Mouse (Mus musculus) lung, embryonic 14.5 days (tissue): ENCODE data around the gene Ccr8. TPM values are rescaled to one million over a fixed set of nuclear protein-coding genes. Genes with fewer than 3 reads are reported as not detected.
"Not testable (repeated sequence)": the region's sequence is repeated elsewhere in the genome, so short reads cannot be mapped to it uniquely, and the experiment has no call there.

Experiments
- ATAC-seq: fragments of 200-750 bp; cut with Nextera tagmentation; 2 replicates; pipeline ENCODE4 v1.8.0; 2017; ENCODE audit warnings: mild to moderate bottlenecking, moderate TSS enrichment, moderate library complexity; ENCODE audit not compliant: insufficient read depth
- DNase-seq: peaks from one replicate; pipeline ENCODE4 v3.0.0-alpha.2; 2015
- H3K27ac ChIP-seq: fragments of 300-500 bp; sonication (generic); 2 replicates; pipeline ENCODE4 v1.5.1; 2014; ENCODE audit warnings: low read depth, mild to moderate bottlenecking, moderate library complexity
- H3K27me3 ChIP-seq: fragments of 300-500 bp; sonication (generic); 2 replicates; pipeline ENCODE4 v1.6.1; 2014; ENCODE audit warnings: low read length, control low read depth; ENCODE audit not compliant: insufficient read depth
- H3K36me3 ChIP-seq: fragments of 300-500 bp; sonication (generic); 2 replicates; pipeline ENCODE4 v1.6.1; 2014; ENCODE audit warnings: control low read depth; ENCODE audit not compliant: insufficient read depth
- H3K4me1 ChIP-seq: fragments of 300-500 bp; sonication (generic); 2 replicates; pipeline ENCODE4 v1.6.1; 2014; ENCODE audit warnings: antibody characterized with exemption, control low read depth; ENCODE audit not compliant: insufficient read depth
- H3K4me2 ChIP-seq: fragments of 300-500 bp; sonication (generic); 2 replicates; pipeline ENCODE4 v1.6.1; 2014; ENCODE audit warnings: mild to moderate bottlenecking
- H3K4me3 ChIP-seq: fragments of 300-500 bp; sonication (generic); 2 replicates; pipeline ENCODE4 v1.5.1; 2014; ENCODE audit warnings: low read depth, low read length
- H3K9ac ChIP-seq: fragments of 300-500 bp; sonication (generic); 2 replicates; pipeline ENCODE4 v1.6.1; 2014
- H3K9me3 ChIP-seq: fragments of 300-500 bp; sonication (generic); 2 replicates; pipeline ENCODE4 v1.6.1; 2016; ENCODE audit warnings: low read depth, low read length, control low read depth
- CTCF ChIP-seq: IDR thresholded peaks from 2 replicates; pipeline ENCODE4 v1.5.1; 2016; ENCODE audit warnings: antibody characterized with exemption, low read depth
- WGBS: fragments of 180-500 bp; shearing (Covaris S2); extraction: QIAGEN DNeasy Blood & Tissue Kit; methylation state at CpG from one replicate; pipeline ENCODE4 v1.1.7; 2014; 5-methylcytosine and 5-hydroxymethylcytosine counted together
- polyA plus RNA-seq: library from polyadenylated mRNA; unstranded; fragments of >200 nt; fragmentation: Nextera tagmentation; extraction: Ambion mirVana; gene quantifications from 2 replicates; pipeline ENCODE4 v1.2.1, GENCODE M21; 2014

Gene Ccr8
- polyA plus RNA-seq, 1 experiment from 2014 or later, result 0.16 TPM

DNA sequence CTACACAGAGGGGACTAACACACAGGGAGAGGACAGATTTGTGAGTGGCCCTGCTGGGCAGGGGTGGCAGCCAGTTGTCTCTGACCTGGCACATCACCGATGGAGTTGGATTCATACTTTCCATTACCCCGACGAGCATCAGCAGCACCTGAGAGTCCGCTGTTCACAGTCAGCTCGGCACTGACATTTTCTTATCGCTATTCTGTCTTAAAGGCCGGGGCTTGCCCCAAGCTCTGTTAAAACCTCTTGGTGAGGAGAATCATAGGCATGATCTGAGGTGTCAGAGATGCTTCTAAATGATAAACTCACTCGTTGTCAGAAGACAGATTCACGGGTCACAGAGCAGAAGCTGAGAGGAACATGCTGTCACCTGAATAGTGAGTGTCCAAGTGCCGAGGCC, 828 bp upstream of the Ccr8 start:
- no peak overlapping the region for H3K9ac ChIP-seq

DNA sequence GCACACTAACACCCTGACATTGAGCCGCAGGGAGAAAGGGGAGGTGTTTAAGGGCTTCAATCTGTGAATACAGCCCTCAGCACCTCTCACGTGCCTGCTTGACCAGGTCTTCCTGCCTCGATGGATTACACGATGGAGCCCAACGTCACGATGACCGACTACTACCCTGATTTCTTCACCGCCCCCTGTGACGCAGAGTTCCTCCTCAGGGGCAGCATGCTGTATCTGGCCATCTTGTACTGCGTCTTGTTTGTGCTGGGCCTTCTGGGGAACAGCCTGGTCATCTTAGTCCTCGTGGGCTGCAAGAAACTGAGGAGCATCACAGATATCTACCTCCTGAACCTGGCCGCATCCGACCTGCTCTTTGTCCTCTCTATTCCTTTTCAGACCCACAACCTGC, 1.8 kb downstream of the Ccr8 start:
- no peaks in the 10 kb centered on the region for H3K9me3 ChIP-seq
- no peak overlapping the region for H3K9ac ChIP-seq
- no peak for TF ChIP-seq CTCF
- no peaks in the 10 kb centered on the region for H3K36me3 ChIP-seq
- H3K4me1 ChIP-seq, result no peaks in the 10 kb centered on the region
- WGBS, result 82% methylated on average over 13 of the region's 13 CpGs
- no peak for DNase-seq
- no peak overlapping the region for H3K4me3 ChIP-seq
- no peak overlapping the region for H3K27ac ChIP-seq
- no peak overlapping the region for H3K4me2 ChIP-seq
- no peaks in the 10 kb centered on the region for H3K27me3 ChIP-seq
- ATAC-seq, result no peak

More for the DNA sequence above, 828 bp upstream of the Ccr8 start:
- no peak overlapping the region for H3K27ac ChIP-seq
- no peak for TF ChIP-seq CTCF
- H3K4me3 ChIP-seq, result no peak overlapping the region
- no peaks in the 10 kb centered on the region for H3K36me3 ChIP-seq
- H3K4me2 ChIP-seq, result no peak overlapping the region
- H3K4me1 ChIP-seq, result no peaks in the 10 kb centered on the region
- H3K9me3 ChIP-seq, result no peaks in the 10 kb centered on the region
- WGBS, result 66% methylated on average over 10 of the region's 10 CpGs
- no peaks in the 10 kb centered on the region for H3K27me3 ChIP-seq
- ATAC-seq (no peak), DNase-seq (no peak)

DNA sequence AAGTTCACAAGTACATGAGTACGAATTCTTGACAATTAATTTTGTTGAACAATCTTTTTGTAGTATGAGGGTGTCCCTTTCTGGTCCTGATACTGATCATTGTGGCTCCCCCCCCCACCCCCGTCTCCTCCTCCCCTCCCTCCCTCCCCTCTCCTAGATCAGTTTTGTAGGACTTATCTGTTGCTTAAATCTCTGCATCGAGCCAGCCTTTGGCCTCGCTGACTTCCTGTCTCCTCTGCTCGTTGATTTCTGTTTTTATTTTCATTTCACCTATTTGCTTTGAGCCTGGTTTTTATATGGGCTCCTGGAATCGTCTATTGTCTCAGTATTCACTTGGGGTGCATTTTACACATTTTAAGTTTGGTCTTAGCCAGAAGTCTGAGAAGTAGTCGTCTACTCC, 4.0 kb downstream of the Ccr8 start:
- no peak overlapping the region for H3K9ac ChIP-seq
- ATAC-seq, result no peak
- no peak for TF ChIP-seq CTCF
- H3K4me1 ChIP-seq, result no peaks in the 10 kb centered on the region
- no peaks in the 10 kb centered on the region for H3K36me3 ChIP-seq
- H3K9me3 ChIP-seq, result no peaks in the 10 kb centered on the region
- no peak for DNase-seq
- no peak overlapping the region for H3K4me3 ChIP-seq
- no peak overlapping the region for H3K4me2 ChIP-seq
- H3K27ac ChIP-seq, result no peak overlapping the region
- 48% methylated on average over 7 of the region's 7 CpGs for WGBS
- no peaks in the 10 kb centered on the region for H3K27me3 ChIP-seq

DNA sequence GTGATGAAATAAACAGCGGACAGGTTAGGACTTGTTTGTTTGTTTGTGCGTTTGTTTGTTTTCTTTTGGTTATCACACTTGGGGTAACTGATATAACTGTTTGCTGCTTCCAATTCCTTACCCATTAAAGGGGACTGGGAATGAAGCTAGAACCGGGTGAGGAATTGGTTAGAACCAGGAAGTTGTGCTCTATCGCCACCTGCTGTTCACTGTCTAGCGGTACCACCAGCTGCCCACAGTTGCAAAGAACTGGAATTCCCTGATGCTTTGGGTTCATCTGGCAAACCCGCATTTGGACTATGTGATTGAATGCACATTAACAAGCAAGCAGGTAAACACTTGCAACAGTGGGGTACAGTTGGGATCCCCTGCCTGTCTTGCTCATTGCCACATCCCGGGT, 6.8 kb downstream of the Ccr8 start:
- no peaks in the 10 kb centered on the region for H3K27me3 ChIP-seq
- ATAC-seq (peak; percentile 47; the same call in 1 of the 2 replicates), DNase-seq (peak; percentile 89)
- H3K36me3 ChIP-seq, result no peaks in the 10 kb centered on the region
- H3K9ac ChIP-seq, result no peak overlapping the region
- no peak overlapping the region for H3K4me2 ChIP-seq
- H3K27ac ChIP-seq, result no peak overlapping the region
- H3K4me1 ChIP-seq, result no peaks in the 10 kb centered on the region
- peak; percentile 86 for TF ChIP-seq CTCF
- WGBS, result 18% methylated on average over 7 of the region's 7 CpGs
- H3K4me3 ChIP-seq, result no peak overlapping the region
- H3K9me3 ChIP-seq, result no peaks in the 10 kb centered on the region; the same call in 1 of the 2 replicates

DNA sequence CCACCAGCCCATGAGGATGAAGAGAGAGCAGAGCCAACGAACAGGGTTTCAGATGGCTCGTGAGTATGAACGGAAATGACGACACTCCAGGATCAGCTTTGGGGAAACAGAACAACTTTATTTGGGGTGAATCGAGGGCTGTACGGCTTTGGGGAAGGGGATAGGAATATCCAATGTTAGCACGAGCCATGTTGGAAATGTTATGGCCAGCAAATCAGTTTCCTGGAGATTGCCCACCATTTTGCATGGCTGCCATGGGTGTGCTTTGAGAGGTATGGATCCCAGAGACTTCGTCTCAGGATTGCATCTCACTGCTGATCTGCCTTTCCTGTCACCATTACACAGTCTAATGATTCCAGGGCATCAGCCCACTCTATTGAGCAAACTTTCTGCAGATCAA, 7.4 kb downstream of the Ccr8 start:
- no peak overlapping the region for H3K27ac ChIP-seq
- peaks cover 3% of the 10 kb centered on the region; the same call in 1 of the 2 replicates for H3K9me3 ChIP-seq
- WGBS, result 85% methylated on average over 8 of the region's 8 CpGs
- ATAC-seq (no peak), DNase-seq (no peak)
- no peak overlapping the region for H3K4me3 ChIP-seq
- no peak overlapping the region for H3K9ac ChIP-seq
- TF ChIP-seq CTCF, result no peak
- no peaks in the 10 kb centered on the region for H3K36me3 ChIP-seq
- no peak overlapping the region for H3K4me2 ChIP-seq
- H3K27me3 ChIP-seq, result no peaks in the 10 kb centered on the region
- no peaks in the 10 kb centered on the region for H3K4me1 ChIP-seq

DNA sequence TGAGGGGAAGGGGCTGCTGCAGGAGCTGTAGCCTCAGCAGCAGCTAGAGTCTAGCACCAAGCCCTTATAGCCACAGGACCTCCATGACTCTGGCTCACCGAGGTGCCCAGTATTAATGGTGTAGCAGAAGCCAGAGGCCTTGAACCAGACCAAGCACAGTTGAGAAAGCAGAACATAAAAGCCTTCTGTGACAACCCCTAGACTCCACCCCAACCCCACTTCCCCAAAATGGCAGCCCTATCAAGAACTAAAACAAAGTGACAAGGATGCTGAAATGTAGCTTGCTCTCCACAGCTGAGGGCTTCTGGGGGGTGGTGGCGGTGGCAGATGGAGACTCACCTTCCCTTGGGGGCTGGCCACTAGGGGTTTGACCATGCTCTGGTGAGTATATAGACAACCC, 9.3 kb downstream of the Ccr8 start:
- ATAC-seq, result no peak
- 92% methylated on average over 2 of the region's 2 CpGs for WGBS

DNA sequence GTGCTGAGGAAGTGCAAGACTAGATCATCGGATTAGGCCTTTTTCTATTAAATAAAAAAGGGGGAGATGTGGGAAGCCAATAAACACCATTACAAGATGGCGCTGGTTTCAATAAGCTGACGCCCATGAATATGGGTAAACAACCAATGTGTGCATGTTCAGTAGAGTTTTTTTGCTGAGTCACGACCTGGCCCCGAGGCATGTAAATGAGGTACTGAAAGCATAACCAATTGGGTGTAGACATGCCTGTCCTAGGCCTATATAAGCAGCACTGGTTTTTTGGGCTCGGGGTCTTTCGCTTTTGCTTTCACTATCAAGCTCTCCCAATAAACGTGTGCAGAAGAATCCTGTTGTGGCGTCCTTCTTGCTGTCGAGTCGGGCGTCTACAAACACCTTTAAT, 17.0 kb downstream of the Ccr8 start:
- H3K9me3 ChIP-seq, ATAC-seq, H3K27ac ChIP-seq, H3K4me1 ChIP-seq, H3K4me2 ChIP-seq, H3K36me3 ChIP-seq, H3K27me3 ChIP-seq, H3K9ac ChIP-seq, H3K4me3 ChIP-seq, DNase-seq: not testable (repeated sequence)
- 93% methylated on average over 12 of the region's 12 CpGs for WGBS

More for the DNA sequence above, 9.3 kb downstream of the Ccr8 start:
- no peak overlapping the region for H3K9ac ChIP-seq
- peaks cover 3% of the 10 kb centered on the region; the same call in 1 of the 2 replicates for H3K9me3 ChIP-seq
- H3K4me2 ChIP-seq, result no peak overlapping the region
- H3K4me1 ChIP-seq, result no peaks in the 10 kb centered on the region
- no peak overlapping the region for H3K4me3 ChIP-seq
- no peak for TF ChIP-seq CTCF
- no peaks in the 10 kb centered on the region for H3K27me3 ChIP-seq
- DNase-seq, result no peak
- no peaks in the 10 kb centered on the region for H3K36me3 ChIP-seq
- no peak overlapping the region for H3K27ac ChIP-seq
